Mouse (Mus musculus): ENCODE measurements around the gene Gm45717.

DNA sequence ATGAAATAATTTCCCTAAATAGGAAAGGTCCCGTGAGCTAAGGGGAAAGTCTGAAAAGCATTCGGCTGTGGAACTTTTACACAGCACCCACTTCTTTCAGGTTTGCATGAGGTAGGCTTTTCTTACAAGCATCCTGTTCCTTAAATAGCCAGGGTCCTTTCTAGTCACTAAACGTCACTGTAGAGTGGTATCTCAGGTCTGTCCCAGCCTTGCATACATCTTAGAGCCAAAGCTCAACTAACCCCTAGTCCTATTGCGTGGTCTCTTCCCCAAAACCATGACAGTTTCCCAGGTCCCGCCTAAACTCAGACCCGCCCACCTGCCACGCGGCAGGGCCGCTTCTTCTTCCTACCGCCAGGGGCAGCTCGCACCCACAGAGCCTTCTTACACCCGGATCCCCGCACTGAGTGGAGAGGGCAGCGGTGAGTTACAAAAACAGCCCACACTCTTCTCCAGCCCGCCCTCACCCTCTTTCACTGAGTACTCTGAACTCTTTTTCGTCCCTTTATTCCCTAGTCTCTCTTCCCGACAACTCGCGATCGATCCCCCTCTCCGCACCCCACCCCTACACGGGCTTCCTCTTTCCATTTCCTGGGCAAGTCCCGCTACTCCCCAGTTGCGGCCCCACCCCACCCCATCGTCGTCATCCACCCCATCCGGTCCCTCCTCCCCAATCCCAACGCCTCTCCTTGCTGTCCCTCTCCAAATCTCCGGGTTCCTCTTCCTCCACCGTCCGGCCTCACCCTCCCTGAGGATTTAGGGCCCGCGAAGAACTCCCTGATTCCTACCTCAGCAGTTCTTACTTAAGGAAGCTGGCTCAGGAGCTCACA, 14.3 kb downstream of the Gm45717 start, which contains the start of gene Pgghg:
- TF ChIP-seq CTCF (IDR thresholded peaks at IDR 0.05; ENCODE audit: control insufficient read depth, insufficient read depth, low read length): peak; percentile 83
- TF ChIP-seq POLR2A (IDR thresholded peaks at IDR 0.05; ENCODE audit: borderline replicate concordance, control insufficient read depth, low read depth, low read length): peak; percentile 65; the same call in 1 of the 2 replicates
